Mouse (Mus musculus) MEL (cell line): ENCODE measurements at regions not wholly inside any gene's neighbourhood (a gene's known extent, or its start where the extent isn't known, plus 50 kb on each side); places are given as distances from the start of the nearest gene placed in this dataset.

Experiments used
- DNase-seq: peaks from one replicate; pipeline ENCODE4 v3.0.0; 2011; ENCODE audit warnings: low read depth, low spot score
- H3K27ac ChIP-seq: 2 replicates; pipeline ENCODE4 v1.5.1; 2012; ENCODE audit warnings: low read depth, mild to moderate bottlenecking, control low read depth, low read length, moderate library complexity; ENCODE audit not compliant: control insufficient read depth
- H3K27me3 ChIP-seq, 2 experiments: fragments of 150-350 bp in 1 of 2; sonication (generic) in 1 of 2; 2 replicates each; pipeline ENCODE4 v1.6.1; 2012; ENCODE audit warnings: low read length in 2 of 2, mild to moderate bottlenecking in 2 of 2, improper control_type of control experiment in 1 of 2, moderate library complexity in 1 of 2; ENCODE audit not compliant: insufficient read depth in 2 of 2, control insufficient read depth in 1 of 2
- H3K36me3 ChIP-seq, 2 experiments: 2 replicates each; pipeline ENCODE4 v1.6.1; 2012 to 2014; ENCODE audit warnings: low read length in 2 of 2, improper control_type of control experiment in 1 of 2, inconsistent platforms in 1 of 2, mild to moderate bottlenecking in 1 of 2; ENCODE audit not compliant: insufficient read depth in 2 of 2, control insufficient read depth in 1 of 2
- H3K4me1 ChIP-seq, 2 experiments: fragments of 150-350 bp in 1 of 2; sonication (generic) in 1 of 2; 2 replicates each; pipeline ENCODE4 v1.6.1; 2012; ENCODE audit warnings: low read length in 2 of 2, improper control_type of control experiment in 1 of 2, mild to moderate bottlenecking in 1 of 2; ENCODE audit not compliant: insufficient read depth in 2 of 2, control insufficient read depth in 1 of 2
- H3K4me3 ChIP-seq, 2 experiments: fragments of 150-350 bp in 1 of 2; sonication (generic) in 1 of 2; 2 replicates each; pipeline ENCODE4 v1.5.1; 2012; ENCODE audit warnings: low read depth in 2 of 2, low read length in 2 of 2, mild to moderate bottlenecking in 2 of 2, moderate library complexity in 2 of 2, control low read depth in 1 of 2, improper control_type of control experiment in 1 of 2; ENCODE audit not compliant: control insufficient read depth in 1 of 2, insufficient read depth in 1 of 2
- H3K79me2 ChIP-seq: 2 replicates; pipeline ENCODE4 v1.6.1; 2012; ENCODE audit warnings: mild to moderate bottlenecking, low read length, moderate library complexity; ENCODE audit not compliant: control insufficient read depth, poor library complexity, insufficient read depth
- H3K9ac ChIP-seq: 2 replicates; pipeline ENCODE4 v1.6.1; 2012; ENCODE audit warnings: low read depth, mild to moderate bottlenecking, control low read depth, low read length, moderate library complexity; ENCODE audit not compliant: control insufficient read depth, poor library complexity, severe bottlenecking
- H3K9me3 ChIP-seq: fragments of 150-350 bp; sonication (generic); replicated peaks from 2 replicates; pipeline ENCODE4 v1.6.1; 2012; ENCODE audit warnings: mild to moderate bottlenecking, low read length, improper control_type of control experiment, moderate library complexity; ENCODE audit not compliant: insufficient read depth
- BHLHE40 ChIP-seq: IDR thresholded peaks from 2 replicates; pipeline ENCODE4 v1.6.1; 2012; ENCODE audit warnings: low read depth, mild to moderate bottlenecking, inconsistent platforms, low read length, improper control_type of control experiment, borderline replicate concordance
- CHD2 ChIP-seq: IDR thresholded peaks from 2 replicates; pipeline ENCODE4 v1.6.1; 2011; ENCODE audit warnings: low read length, improper control_type of control experiment
- E2F4 ChIP-seq: IDR thresholded peaks from 2 replicates; pipeline ENCODE4 v1.6.1; 2011; ENCODE audit warnings: low read depth, low read length, improper control_type of control experiment, borderline replicate concordance
- ELF1 ChIP-seq: IDR thresholded peaks from 2 replicates; pipeline ENCODE4 v1.6.1; 2014; ENCODE audit warnings: low read depth, mild to moderate bottlenecking, inconsistent platforms, low read length, improper control_type of control experiment, moderate library complexity
- EP300 ChIP-seq, 2 experiments: IDR thresholded peaks; 2 replicates each; pipeline ENCODE4 v1.6.1; 2011; ENCODE audit warnings: improper control_type of control experiment in 2 of 2, low read length in 2 of 2, low read depth in 1 of 2, mild to moderate bottlenecking in 1 of 2
- ETS1 ChIP-seq: IDR thresholded peaks from 2 replicates; pipeline ENCODE4 v1.6.1; 2012; ENCODE audit warnings: low read depth, mild to moderate bottlenecking, inconsistent platforms, low read length, improper control_type of control experiment, moderate library complexity
- GATA1 ChIP-seq: IDR thresholded peaks from 2 replicates; pipeline ENCODE4 v1.6.1; 2011; ENCODE audit warnings: low read depth, low read length, improper control_type of control experiment
- JUND ChIP-seq: IDR thresholded peaks from 2 replicates; pipeline ENCODE4 v1.6.1; 2011; ENCODE audit warnings: low read depth, mild to moderate bottlenecking, improper control_type of control experiment, low read length
- KAT2A ChIP-seq: conservative IDR thresholded peaks from 2 replicates; pipeline ENCODE4 v1.6.1; 2012; ENCODE audit warnings: low read depth, low read length, improper control_type of control experiment, inconsistent platforms
- MAX ChIP-seq: IDR thresholded peaks from 2 replicates; pipeline ENCODE4 v1.6.1; 2011; ENCODE audit warnings: low read length, improper control_type of control experiment
- MAZ ChIP-seq: IDR thresholded peaks from 2 replicates; pipeline ENCODE4 v1.6.1; 2012; ENCODE audit warnings: low read depth, mild to moderate bottlenecking, inconsistent platforms, low read length, improper control_type of control experiment
- MYB ChIP-seq: IDR thresholded peaks from 2 replicates; pipeline ENCODE4 v1.6.1; 2011; ENCODE audit warnings: mild to moderate bottlenecking, low read depth, low read length, improper control_type of control experiment
- MYC ChIP-seq: IDR thresholded peaks from 2 replicates; pipeline ENCODE4 v1.6.1; 2011; ENCODE audit warnings: low read depth, mild to moderate bottlenecking, low read length, improper control_type of control experiment, moderate library complexity
- POLR2A ChIP-seq, 2 experiments: IDR thresholded peaks; 2 replicates each; pipeline ENCODE4 v1.6.1; 2011 to 2012; ENCODE audit warnings: low read length in 2 of 2, mild to moderate bottlenecking in 2 of 2, control low read depth in 1 of 2, improper control_type of control experiment in 1 of 2, low read depth in 1 of 2, moderate library complexity in 1 of 2; ENCODE audit not compliant: control insufficient read depth in 1 of 2, insufficient read depth in 1 of 2, poor library complexity in 1 of 2
- POLR2AphosphoS2 ChIP-seq: IDR thresholded peaks from 2 replicates; pipeline ENCODE4 v1.6.1; 2011; ENCODE audit warnings: low read length, improper control_type of control experiment
- SMC3 ChIP-seq: IDR thresholded peaks from 2 replicates; pipeline ENCODE4 v1.6.1; 2011; ENCODE audit warnings: low read depth, low read length, improper control_type of control experiment
- TBP ChIP-seq: IDR thresholded peaks from 2 replicates; pipeline ENCODE4 v1.8.0; 2011; ENCODE audit warnings: low read depth, low read length, improper control_type of control experiment
- UBTF ChIP-seq: IDR thresholded peaks from 2 replicates; pipeline ENCODE4 v1.6.1; 2012; ENCODE audit warnings: low read depth, mild to moderate bottlenecking, inconsistent platforms, low read length, improper control_type of control experiment, moderate library complexity, borderline replicate concordance; ENCODE audit not compliant: insufficient read depth
- USF2 ChIP-seq, 2 experiments: IDR thresholded peaks; 2 replicates each; pipeline ENCODE4 v1.6.1; 2011 to 2012; ENCODE audit warnings: improper control_type of control experiment in 2 of 2, low read length in 2 of 2, borderline replicate concordance in 1 of 2, inconsistent platforms in 1 of 2, low read depth in 1 of 2, mild to moderate bottlenecking in 1 of 2; ENCODE audit not compliant: insufficient read depth in 1 of 2
- ZKSCAN1 ChIP-seq: IDR thresholded peaks from 2 replicates; pipeline ENCODE4 v1.6.1; 2012; ENCODE audit warnings: low read depth, mild to moderate bottlenecking, inconsistent platforms, low read length, improper control_type of control experiment, moderate library complexity

DNA sequence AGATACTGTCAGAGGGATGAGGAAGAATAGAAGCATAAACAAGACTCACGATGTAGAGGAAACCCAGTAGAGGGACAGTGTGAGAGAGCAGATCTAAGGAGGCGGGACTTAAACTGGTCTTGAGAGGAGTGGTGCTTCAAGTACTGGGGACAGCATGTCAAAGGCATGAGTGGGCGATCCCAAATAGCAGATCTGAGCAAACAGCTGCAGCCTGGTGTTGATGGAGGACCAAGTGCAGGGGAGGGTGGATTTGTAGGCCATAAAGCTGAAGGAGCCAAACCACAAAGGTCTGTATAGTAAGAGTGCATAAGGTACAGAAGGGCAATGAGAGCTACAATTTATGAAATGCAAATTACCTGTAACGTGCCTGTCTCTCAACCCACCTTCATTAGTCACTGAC, 69.4 kb upstream of the Teddm2 start:
- no peak overlapping the region for H3K9ac ChIP-seq
- H3K27me3 ChIP-seq = peaks cover 0 to 3% of the 10 kb centered on the region in 2 experiments; a peak in 3 of 4 replicates
- no peaks in the 10 kb centered on the region for H3K36me3 ChIP-seq
- H3K27ac ChIP-seq = no peak overlapping the region
- H3K4me1 ChIP-seq = no peaks in the 10 kb centered on the region
- DNase-seq = no peak
- no peak for TF ChIP-seq ELF1
- no peak for TF ChIP-seq BHLHE40
- no peak for TF ChIP-seq USF2 (IDR thresholded peaks at IDR 0.05; ENCODE audit: borderline replicate concordance in 1 of 2, insufficient read depth in 1 of 2, low read depth in 1 of 2, low read length in 2 of 2)
- TF ChIP-seq MAX = no peak
- no peak for TF ChIP-seq ETS1
- TF ChIP-seq MYC = no peak
- TF ChIP-seq ZKSCAN1 = no peak
- TF ChIP-seq CHD2 = no peak
- no peak for TF ChIP-seq E2F4
- TF ChIP-seq MYB = no peak
- TF ChIP-seq UBTF = no peak
- no peak for TF ChIP-seq POLR2A (IDR thresholded peaks at IDR 0.05; ENCODE audit: control insufficient read depth in 1 of 2, insufficient read depth in 1 of 2, low read depth in 1 of 2, low read length in 2 of 2, poor library complexity in 1 of 2)
- TF ChIP-seq TBP = no peak
- no peak for TF ChIP-seq MAZ
- TF ChIP-seq GATA1 = no peak
- no peak for TF ChIP-seq EP300 (IDR thresholded peaks at IDR 0.05; ENCODE audit: low read depth in 1 of 2, low read length in 2 of 2)
- TF ChIP-seq SMC3 = no peak
- no peak for TF ChIP-seq JUND
- no peak for TF ChIP-seq KAT2A
- no peak for TF ChIP-seq POLR2AphosphoS2
- no peak overlapping the region for H3K4me3 ChIP-seq
- no peaks in the 10 kb centered on the region for H3K79me2 ChIP-seq
- H3K9me3 ChIP-seq = no peaks in the 10 kb centered on the region

DNA sequence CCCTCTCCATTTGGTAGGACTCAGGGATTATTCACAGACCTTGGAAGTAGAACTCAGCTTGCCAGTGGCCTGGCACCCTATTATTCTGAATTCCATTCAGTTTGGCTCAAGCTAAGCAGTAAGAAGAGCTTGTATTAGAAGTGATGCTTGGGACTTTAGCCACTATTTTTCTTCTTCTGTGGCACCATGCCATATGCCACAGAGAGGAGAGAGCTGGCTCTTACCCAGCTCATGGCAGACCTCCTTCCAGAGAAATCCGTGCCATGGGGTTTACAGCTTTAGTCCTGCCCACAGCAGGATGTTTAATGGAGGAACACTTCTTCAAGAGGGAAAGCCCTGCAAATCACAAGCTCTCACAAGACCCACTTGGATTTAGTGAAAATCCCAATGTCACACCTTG, 74.3 kb upstream of the Teddm2 start:
- H3K27ac ChIP-seq = no peak overlapping the region
- no peaks in the 10 kb centered on the region for H3K79me2 ChIP-seq
- DNase-seq = no peak
- H3K9ac ChIP-seq = no peak overlapping the region
- TF ChIP-seq EP300 (IDR thresholded peaks at IDR 0.05; ENCODE audit: low read depth in 1 of 2, low read length in 2 of 2) = no peak
- TF ChIP-seq, all 39 proteins: peak for 0
- Histone ChIP-seq H3K4me3 (no peak overlapping the region), H3K9me3 (no peaks in the 10 kb centered on the region), H3K36me3 (no peaks in the 10 kb centered on the region), H3K4me1 (no peaks in the 10 kb centered on the region), H3K27me3 (no peaks in the 10 kb centered on the region; a peak in 1 of 4 replicates)
